Mouse (Mus musculus): Measurements from ENCODE around the gene 4930564D02Rik. TPM values are rescaled to one million over a fixed set of nuclear protein-coding genes. Genes with fewer than 3 reads are reported as not detected.
A peak's percentile ranks its signal among the peaks of the same experiment; 100 is the strongest.

The 4930564D02Rik gene
- polyA plus RNA-seq, 1 experiment from 2014 or later = not detected

- Histone ChIP-seq H3K36me3 (ENCODE audit: control insufficient read depth, insufficient read depth, low read length) (peaks cover 6% of the 10 kb centered on the region; the same call in 1 of the 2 replicates), H3K4me1 (ENCODE audit: control insufficient read depth, insufficient read depth, low read length) (peaks cover 48% of the 10 kb centered on the region), H3K9me3 (replicated peaks; ENCODE audit: control insufficient read depth, low read length) (no peaks in the 10 kb centered on the region), H3K4me2 (no peak overlapping the region), H3K4me3 (ENCODE audit: low read depth, low read length) (no peak overlapping the region), H3K9ac (ENCODE audit: low read depth, low read length) (no peak overlapping the region), H3K27me3 (ENCODE audit: control insufficient read depth, insufficient read depth, low read length) (no peaks in the 10 kb centered on the region), H3K27ac (ENCODE audit: low read depth, low read length) (no peak overlapping the region)
- WGBS (ENCODE audit: insufficient replicate concordance) = 42% methylated on average over 8 of the region's 8 CpGs
- no peak for ATAC-seq (replicated peaks; ENCODE audit: insufficient number of reproducible peaks, low FRiP score, low TSS enrichment)
These were observed 26.6 kb upstream of the 4930564D02Rik start for GRCm38 (mm10) chr3:105040002-105040401.

- Histone ChIP-seq H3K4me2 (no peak overlapping the region), H3K36me3 (ENCODE audit: control insufficient read depth, insufficient read depth, low read length) (peaks cover 6% of the 10 kb centered on the region; the same call in 1 of the 2 replicates), H3K9ac (ENCODE audit: low read depth, low read length) (no peak overlapping the region), H3K9me3 (replicated peaks; ENCODE audit: control insufficient read depth, low read length) (no peaks in the 10 kb centered on the region), H3K4me1 (ENCODE audit: control insufficient read depth, insufficient read depth, low read length) (peaks cover 57% of the 10 kb centered on the region), H3K27ac (ENCODE audit: low read depth, low read length) (no peak overlapping the region), H3K4me3 (ENCODE audit: low read depth, low read length) (no peak overlapping the region), H3K27me3 (ENCODE audit: control insufficient read depth, insufficient read depth, low read length) (no peaks in the 10 kb centered on the region)
- ATAC-seq (replicated peaks; ENCODE audit: insufficient number of reproducible peaks, low FRiP score, low TSS enrichment) = no peak
- WGBS (ENCODE audit: insufficient replicate concordance) = 84% methylated on average over 9 of the region's 9 CpGs
These were observed 25.5 kb upstream of the 4930564D02Rik start for GRCm38 (mm10) chr3:105040983-105041625.

DNA sequence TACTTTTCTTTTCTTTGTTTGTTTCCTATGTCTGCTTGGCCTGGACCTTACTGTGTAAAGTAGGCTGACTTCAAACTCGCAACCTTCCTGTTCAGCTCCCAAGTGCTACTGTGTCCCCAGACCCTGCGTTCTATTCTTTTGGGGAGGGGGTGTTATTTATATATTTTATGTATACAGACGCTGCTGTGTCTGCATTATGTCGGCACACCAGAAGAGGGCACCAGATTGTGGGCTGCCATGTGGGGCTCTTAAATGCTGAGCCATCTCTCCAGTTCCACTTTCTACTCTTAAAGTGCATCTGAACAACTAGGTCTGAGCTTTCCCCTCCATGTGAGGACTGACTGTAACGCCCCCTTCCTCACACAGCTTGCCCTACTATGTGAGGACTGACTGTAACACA, 22.9 kb upstream of the 4930564D02Rik start:
- no peaks in the 10 kb centered on the region for H3K9me3 ChIP-seq (replicated peaks; ENCODE audit: control insufficient read depth, low read length)
- 75% methylated on average over 5 of the region's 5 CpGs for WGBS (ENCODE audit: insufficient replicate concordance)
- no peak overlapping the region for H3K4me2 ChIP-seq
- no peaks in the 10 kb centered on the region for H3K27me3 ChIP-seq (ENCODE audit: control insufficient read depth, insufficient read depth, low read length)
- 0 out of 2 replicates have a peak, but pooled peaks cover under 1% of the 10 kb centered on the region for H3K36me3 ChIP-seq (ENCODE audit: control insufficient read depth, insufficient read depth, low read length)
- no peak overlapping the region for H3K4me3 ChIP-seq (ENCODE audit: low read depth, low read length)
- no peak overlapping the region for H3K9ac ChIP-seq (ENCODE audit: low read depth, low read length)
- no peak for ATAC-seq (replicated peaks; ENCODE audit: insufficient number of reproducible peaks, low FRiP score, low TSS enrichment)
- no peak overlapping the region for H3K27ac ChIP-seq (ENCODE audit: low read depth, low read length)
- peaks cover 81% of the 10 kb centered on the region for H3K4me1 ChIP-seq (ENCODE audit: control insufficient read depth, insufficient read depth, low read length)

- no peak for ATAC-seq (replicated peaks; ENCODE audit: insufficient number of reproducible peaks, low FRiP score, low TSS enrichment)
- peak overlapping the region; percentile 77 for H3K27ac ChIP-seq (ENCODE audit: low read depth, low read length)
- no peaks in the 10 kb centered on the region for H3K9me3 ChIP-seq (replicated peaks; ENCODE audit: control insufficient read depth, low read length)
- H3K4me3 ChIP-seq (ENCODE audit: low read depth, low read length) = peak overlapping the region; percentile 18
- peak overlapping the region; percentile 54; the same call in 1 of the 2 replicates for H3K9ac ChIP-seq (ENCODE audit: low read depth, low read length)
- 15% methylated on average over 5 of the region's 5 CpGs for WGBS (ENCODE audit: insufficient replicate concordance)
- H3K4me2 ChIP-seq = peak overlapping the region; percentile 56
- H3K4me1 ChIP-seq (ENCODE audit: control insufficient read depth, insufficient read depth, low read length) = peaks cover 73% of the 10 kb centered on the region
- H3K27me3 ChIP-seq (ENCODE audit: control insufficient read depth, insufficient read depth, low read length) = no peaks in the 10 kb centered on the region
- no peaks in the 10 kb centered on the region for H3K36me3 ChIP-seq (ENCODE audit: control insufficient read depth, insufficient read depth, low read length)
These were observed 19.8 kb upstream of the 4930564D02Rik start for GRCm38 (mm10) chr3:105046870-105047269.

DNA sequence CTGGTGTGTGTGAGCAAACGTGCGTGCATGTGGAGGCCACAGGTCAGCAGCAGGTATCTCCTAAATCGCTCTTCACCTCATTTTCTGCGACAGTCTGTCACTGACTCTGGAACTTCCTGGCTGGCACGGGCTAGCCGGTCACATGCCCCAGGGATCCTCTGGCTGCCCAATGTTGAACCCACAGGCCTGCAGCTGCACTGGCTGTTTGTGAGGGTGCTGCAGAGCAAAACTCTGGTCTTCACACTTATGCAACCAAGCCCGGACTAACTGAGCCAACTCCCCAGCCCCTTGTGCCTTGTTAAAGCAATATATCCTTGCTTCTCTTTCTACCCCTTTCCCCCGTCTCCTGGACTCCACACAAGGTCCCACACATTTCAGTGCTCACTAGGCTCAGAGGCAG, 19.0 kb upstream of the 4930564D02Rik start:
- Histone ChIP-seq H3K36me3 (ENCODE audit: control insufficient read depth, insufficient read depth, low read length) (no peaks in the 10 kb centered on the region), H3K27me3 (ENCODE audit: control insufficient read depth, insufficient read depth, low read length) (no peaks in the 10 kb centered on the region), H3K9me3 (replicated peaks; ENCODE audit: control insufficient read depth, low read length) (no peaks in the 10 kb centered on the region), H3K27ac (ENCODE audit: low read depth, low read length) (peak overlapping the region; percentile 77), H3K9ac (ENCODE audit: low read depth, low read length) (peak overlapping the region; percentile 49; the same call in 1 of the 2 replicates), H3K4me3 (ENCODE audit: low read depth, low read length) (no peak overlapping the region; the same call in 1 of the 2 replicates), H3K4me1 (ENCODE audit: control insufficient read depth, insufficient read depth, low read length) (peaks cover 66% of the 10 kb centered on the region), H3K4me2 (peak overlapping the region; percentile 56)
- 19% methylated on average over 8 of the region's 8 CpGs for WGBS (ENCODE audit: insufficient replicate concordance)
- ATAC-seq (replicated peaks; ENCODE audit: insufficient number of reproducible peaks, low FRiP score, low TSS enrichment) = no peak

GRCm38 (mm10) chr3:105049848-105050247, 16.8 kb upstream of the 4930564D02Rik start:
- no peaks in the 10 kb centered on the region for H3K27me3 ChIP-seq (ENCODE audit: control insufficient read depth, insufficient read depth, low read length)
- no peaks in the 10 kb centered on the region for H3K9me3 ChIP-seq (replicated peaks; ENCODE audit: control insufficient read depth, low read length)
- peaks cover 62% of the 10 kb centered on the region for H3K4me1 ChIP-seq (ENCODE audit: control insufficient read depth, insufficient read depth, low read length)
- no peak overlapping the region for H3K27ac ChIP-seq (ENCODE audit: low read depth, low read length)
- H3K4me3 ChIP-seq (ENCODE audit: low read depth, low read length) = no peak overlapping the region
- peak overlapping the region; percentile 38 for H3K4me2 ChIP-seq
- WGBS (ENCODE audit: insufficient replicate concordance) = 51% methylated on average over 6 of the region's 6 CpGs
- ATAC-seq (replicated peaks; ENCODE audit: insufficient number of reproducible peaks, low FRiP score, low TSS enrichment) = no peak
- no peak overlapping the region for H3K9ac ChIP-seq (ENCODE audit: low read depth, low read length)
- H3K36me3 ChIP-seq (ENCODE audit: control insufficient read depth, insufficient read depth, low read length) = no peaks in the 10 kb centered on the region

- peak overlapping the region; percentile 94; the same call in 1 of the 2 replicates for H3K27ac ChIP-seq (ENCODE audit: low read depth, low read length)
- 11% methylated on average over 2 of the region's 2 CpGs for WGBS (ENCODE audit: insufficient replicate concordance)
- H3K4me3 ChIP-seq (ENCODE audit: low read depth, low read length) = peak overlapping the region; percentile 92
- ATAC-seq (replicated peaks; ENCODE audit: insufficient number of reproducible peaks, low FRiP score, low TSS enrichment) = no peak
- H3K4me2 ChIP-seq = peak overlapping the region; percentile 62
- H3K4me1 ChIP-seq (ENCODE audit: control insufficient read depth, insufficient read depth, low read length) = peaks cover 57% of the 10 kb centered on the region
- H3K9ac ChIP-seq (ENCODE audit: low read depth, low read length) = peak overlapping the region; percentile 89
- no peaks in the 10 kb centered on the region for H3K27me3 ChIP-seq (ENCODE audit: control insufficient read depth, insufficient read depth, low read length)
- no peaks in the 10 kb centered on the region for H3K9me3 ChIP-seq (replicated peaks; ENCODE audit: control insufficient read depth, low read length)
- no peaks in the 10 kb centered on the region for H3K36me3 ChIP-seq (ENCODE audit: control insufficient read depth, insufficient read depth, low read length)
These were observed 15.5 kb upstream of the 4930564D02Rik start for GRCm38 (mm10) chr3:105051103-105051502.

GRCm38 (mm10) chr3:105052171-105052936, 14.3 kb upstream of the 4930564D02Rik start:
- H3K27me3 ChIP-seq (ENCODE audit: control insufficient read depth, insufficient read depth, low read length) = no peaks in the 10 kb centered on the region
- peaks cover 45% of the 10 kb centered on the region for H3K4me1 ChIP-seq (ENCODE audit: control insufficient read depth, insufficient read depth, low read length)
- under 1% methylated on average over 33 of the region's 37 CpGs for WGBS (ENCODE audit: insufficient replicate concordance)
- peak overlapping the region; percentile 94 for H3K27ac ChIP-seq (ENCODE audit: low read depth, low read length)
- H3K36me3 ChIP-seq (ENCODE audit: control insufficient read depth, insufficient read depth, low read length) = no peaks in the 10 kb centered on the region
- H3K4me3 ChIP-seq (ENCODE audit: low read depth, low read length) = peak overlapping the region; percentile 92
- H3K9me3 ChIP-seq (replicated peaks; ENCODE audit: control insufficient read depth, low read length) = no peaks in the 10 kb centered on the region
- peak overlapping the region; percentile 89 for H3K9ac ChIP-seq (ENCODE audit: low read depth, low read length)
- H3K4me2 ChIP-seq = peak overlapping the region; percentile 62
- peak; percentile 19 for ATAC-seq (replicated peaks; ENCODE audit: insufficient number of reproducible peaks, low FRiP score, low TSS enrichment)

Data from heart, embryonic 11.5 days (tissue).